Mouse (Mus musculus): ENCODE measurements around the gene Pex14. TPM values are rescaled to one million over a fixed set of nuclear protein-coding genes. Genes with fewer than 3 reads are reported as not detected.

Pex14 gene
- polyA plus RNA-seq, 1 experiment = 48.8 TPM

DNA sequence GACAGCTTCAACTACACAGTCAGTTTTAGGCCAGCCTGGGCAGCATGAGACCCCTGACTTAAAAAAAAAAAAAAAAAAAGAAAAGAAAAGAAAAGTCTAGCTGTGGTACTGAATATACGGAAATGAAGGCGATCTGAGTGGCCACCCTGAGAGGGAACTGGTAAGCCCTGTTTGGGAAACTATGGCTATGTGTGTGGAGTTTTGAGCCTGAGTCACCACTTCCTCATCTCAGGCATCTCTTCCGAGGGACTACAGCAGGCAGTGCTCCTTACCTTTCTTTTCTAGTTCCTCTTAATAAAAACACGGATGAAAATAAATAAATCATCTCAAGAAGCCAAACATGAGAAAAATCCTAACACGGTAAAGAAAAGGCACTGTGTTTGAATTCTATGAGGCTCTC, 98.2 kb downstream of the Pex14 start:
- Histone ChIP-seq H3K4me1 (ENCODE audit: control insufficient read depth, insufficient read depth, insufficient read length, low read length) (no peaks in the 10 kb centered on the region), H3K27ac (replicated peaks; ENCODE audit: low read depth, low read length) (no peak overlapping the region), H3K4me3 (ENCODE audit: insufficient read depth, low read depth, low read length) (no peak overlapping the region)

DNA sequence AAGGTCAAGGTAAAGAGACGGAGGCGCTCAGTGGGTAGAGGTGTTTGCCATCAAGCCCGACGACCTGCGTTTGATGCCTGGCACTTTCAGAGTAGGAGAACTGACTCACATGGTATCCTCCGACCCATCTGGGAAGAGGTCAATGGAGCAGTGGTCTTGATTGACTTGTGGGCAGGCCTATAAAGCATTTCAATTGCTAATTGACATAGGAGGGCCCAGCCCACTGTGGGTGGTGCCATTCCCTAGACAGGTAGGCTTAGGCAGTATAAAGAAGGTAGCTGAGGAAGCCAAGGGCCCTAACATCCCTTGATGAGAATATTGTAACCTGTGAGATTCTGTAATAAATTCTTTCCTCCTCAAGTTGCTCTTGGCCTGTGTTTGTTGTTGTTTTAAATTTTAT, 98.9 kb downstream of the Pex14 start:
- no peak overlapping the region for H3K27ac ChIP-seq (replicated peaks; ENCODE audit: low read depth, low read length)
- no peak overlapping the region for H3K4me3 ChIP-seq (ENCODE audit: insufficient read depth, low read depth, low read length)
- no peaks in the 10 kb centered on the region for H3K4me1 ChIP-seq (ENCODE audit: control insufficient read depth, insufficient read depth, insufficient read length, low read length)

DNA sequence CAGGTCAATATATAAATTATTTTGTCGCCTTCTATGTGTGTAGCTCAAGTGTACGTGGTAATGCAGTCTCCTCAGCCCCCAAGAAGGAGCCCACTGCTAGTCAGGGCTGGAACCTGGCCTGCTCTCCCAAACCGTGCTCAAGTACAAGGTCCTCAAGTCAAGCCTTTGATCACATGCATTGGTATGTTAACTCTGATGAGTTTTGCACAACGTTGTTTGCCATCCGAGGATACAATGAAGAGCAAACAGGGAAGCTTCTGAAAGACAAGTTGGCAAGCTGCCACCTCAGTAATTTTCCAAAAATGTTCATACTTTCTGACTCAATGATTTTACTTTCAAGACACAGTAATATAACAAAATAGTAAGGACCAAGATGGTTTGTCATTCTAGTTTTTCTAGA, 105.7 kb downstream of the Pex14 start:
- Histone ChIP-seq H3K4me3 (ENCODE audit: insufficient read depth, low read depth, low read length) (no peak overlapping the region), H3K27ac (replicated peaks; ENCODE audit: low read depth, low read length) (no peak overlapping the region), H3K4me1 (ENCODE audit: control insufficient read depth, insufficient read depth, insufficient read length, low read length) (no peaks in the 10 kb centered on the region)

GRCm38 (mm10) chr4:148990038-148990437, 109.6 kb downstream of the Pex14 start:
- no peak overlapping the region for H3K4me3 ChIP-seq (ENCODE audit: insufficient read depth, low read depth, low read length)
- peaks cover 7% of the 10 kb centered on the region for H3K4me1 ChIP-seq (ENCODE audit: control insufficient read depth, insufficient read depth, insufficient read length, low read length)
- H3K27ac ChIP-seq (replicated peaks; ENCODE audit: low read depth, low read length) = no peak overlapping the region

DNA sequence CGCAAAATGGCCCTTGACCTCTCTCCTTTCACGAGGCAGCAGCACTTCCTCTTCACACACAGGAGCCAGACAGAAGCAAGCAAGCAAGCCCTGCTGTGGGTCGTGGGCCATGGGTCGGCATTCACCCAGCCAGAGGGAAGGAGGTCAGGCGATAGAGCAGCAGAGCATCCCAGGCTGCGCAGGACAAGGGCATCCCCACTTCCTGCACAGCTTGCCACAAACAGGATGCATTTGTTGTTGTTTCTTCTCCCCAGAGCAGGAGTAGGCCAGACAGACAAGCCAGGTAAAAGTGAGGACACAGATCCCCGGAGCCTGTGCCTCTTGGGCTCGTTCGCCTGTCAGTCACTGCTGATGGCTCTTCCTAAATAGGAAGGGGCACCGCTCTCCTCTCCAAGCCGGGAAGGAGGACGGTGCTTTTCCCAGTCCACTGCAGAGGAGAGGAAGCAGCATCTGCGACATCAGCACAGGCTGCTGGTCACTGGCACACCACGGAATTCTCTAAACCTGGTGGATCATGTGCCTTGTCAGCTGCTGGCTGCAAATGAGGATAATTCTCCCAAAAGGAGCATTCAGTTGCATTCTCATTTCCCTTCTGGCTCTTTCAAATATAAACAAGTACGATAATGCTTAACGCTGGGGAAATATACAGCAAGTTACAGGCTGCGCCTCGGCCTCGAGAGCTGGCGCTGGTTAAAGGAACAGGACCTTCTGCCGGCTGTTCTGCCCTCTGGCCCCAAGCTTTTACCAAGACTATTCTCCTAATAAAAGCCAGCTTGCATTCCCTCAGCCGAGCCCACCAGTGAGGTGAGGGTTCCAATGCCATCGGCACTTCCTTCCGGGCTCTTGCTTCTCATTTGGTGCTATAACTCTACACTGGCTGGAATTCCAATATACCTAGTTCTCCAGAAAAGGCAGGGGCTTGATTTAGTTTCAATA, 113.9 kb downstream of the Pex14 start:
- Histone ChIP-seq H3K4me3 (ENCODE audit: insufficient read depth, low read depth, low read length) (no peak overlapping the region), H3K4me1 (ENCODE audit: control insufficient read depth, insufficient read depth, insufficient read length, low read length) (peaks cover 7% of the 10 kb centered on the region), H3K27ac (replicated peaks; ENCODE audit: low read depth, low read length) (no peak overlapping the region)

GRCm38 (mm10) chr4:148984701-148985540, 114.8 kb downstream of the Pex14 start:
- no peak overlapping the region for H3K4me3 ChIP-seq (ENCODE audit: insufficient read depth, low read depth, low read length)

DNA sequence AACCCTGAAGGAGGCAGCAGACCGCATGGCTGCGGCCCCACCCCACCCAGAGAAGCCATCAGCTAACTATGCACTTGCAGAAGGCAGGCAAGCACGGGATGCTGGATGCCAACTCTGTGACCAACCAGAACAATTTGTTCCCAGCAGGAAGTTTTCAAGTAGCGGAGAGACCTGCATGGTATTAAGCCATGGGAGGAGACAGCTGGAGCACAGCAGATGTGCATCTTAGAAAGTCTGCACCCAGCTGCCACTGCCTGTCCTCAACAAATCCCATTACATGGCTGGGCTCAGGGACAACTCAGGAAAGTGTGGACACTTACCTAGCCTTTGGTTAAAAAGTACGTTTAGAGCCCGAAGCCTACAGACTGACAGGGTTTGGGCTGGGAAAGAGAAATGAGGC, 117.4 kb downstream of the Pex14 start:
- H3K4me3 ChIP-seq (ENCODE audit: insufficient read depth, low read depth, low read length) = no peak overlapping the region
- peaks cover 7% of the 10 kb centered on the region; the same call in 1 of the 2 replicates for H3K4me1 ChIP-seq (ENCODE audit: control insufficient read depth, insufficient read depth, insufficient read length, low read length)
- H3K27ac ChIP-seq (replicated peaks; ENCODE audit: low read depth, low read length) = no peak overlapping the region

More at GRCm38 (mm10) chr4:148984701-148985540, 114.8 kb downstream of the Pex14 start:
- no peak overlapping the region for H3K27ac ChIP-seq (replicated peaks; ENCODE audit: low read depth, low read length)
- H3K4me1 ChIP-seq (ENCODE audit: control insufficient read depth, insufficient read depth, insufficient read length, low read length) = peaks cover 7% of the 10 kb centered on the region

- Histone ChIP-seq H3K4me1 (ENCODE audit: control insufficient read depth, insufficient read depth, insufficient read length, low read length) (no peaks in the 10 kb centered on the region; the same call in 1 of the 2 replicates), H3K27ac (replicated peaks; ENCODE audit: low read depth, low read length) (no peak overlapping the region)
Measured at GRCm38 (mm10) chr4:148979837-148980236, 119.8 kb downstream of the Pex14 start.

GRCm38 (mm10) chr4:148978926-148979325, 120.8 kb downstream of the Pex14 start:
- no peaks in the 10 kb centered on the region; the same call in 1 of the 2 replicates for H3K4me1 ChIP-seq (ENCODE audit: control insufficient read depth, insufficient read depth, insufficient read length, low read length)
- no peak overlapping the region for H3K4me3 ChIP-seq (ENCODE audit: insufficient read depth, low read depth, low read length)
- no peak overlapping the region for H3K27ac ChIP-seq (replicated peaks; ENCODE audit: low read depth, low read length)

More at GRCm38 (mm10) chr4:148979837-148980236, 119.8 kb downstream of the Pex14 start:
- H3K4me3 ChIP-seq (ENCODE audit: insufficient read depth, low read depth, low read length) = no peak overlapping the region

DNA sequence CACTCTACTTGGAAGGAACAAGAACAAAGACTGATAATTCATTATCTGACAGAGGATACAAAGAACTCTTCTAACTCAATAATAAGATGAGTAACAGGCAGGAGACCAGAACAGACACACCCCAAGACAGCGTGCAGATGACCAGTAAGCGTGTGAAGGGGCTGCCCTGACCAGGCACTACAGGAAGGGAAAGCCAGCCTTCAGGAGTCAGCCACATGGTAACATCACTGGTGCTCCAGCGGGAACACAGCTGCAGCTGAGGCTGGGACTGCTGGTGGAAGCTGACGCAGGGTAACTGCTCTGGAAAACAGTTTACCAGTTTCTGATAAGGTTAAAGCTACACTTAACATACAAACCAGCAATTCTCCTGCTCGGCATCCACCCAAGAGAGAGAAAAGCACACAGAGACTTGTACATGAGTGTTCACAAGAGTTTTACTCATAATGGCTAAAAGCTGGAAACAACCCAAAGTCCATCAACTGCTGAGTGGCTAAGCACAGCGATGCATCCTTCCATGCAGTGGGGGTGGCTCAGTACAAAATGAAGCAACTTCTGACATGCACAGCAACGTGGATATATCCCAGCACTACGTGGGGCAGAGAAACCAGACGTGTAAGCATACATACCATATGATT, 121.3 kb downstream of the Pex14 start:
- Histone ChIP-seq H3K4me1 (ENCODE audit: control insufficient read depth, insufficient read depth, insufficient read length, low read length) (no peaks in the 10 kb centered on the region; the same call in 1 of the 2 replicates), H3K27ac (replicated peaks; ENCODE audit: low read depth, low read length) (no peak overlapping the region), H3K4me3 (ENCODE audit: insufficient read depth, low read depth, low read length) (no peak overlapping the region)

- Histone ChIP-seq H3K27ac (replicated peaks; ENCODE audit: low read depth, low read length) (no peak overlapping the region), H3K4me1 (ENCODE audit: control insufficient read depth, insufficient read depth, insufficient read length, low read length) (peaks cover 3% of the 10 kb centered on the region), H3K4me3 (ENCODE audit: insufficient read depth, low read depth, low read length) (no peak overlapping the region)
Measured at GRCm38 (mm10) chr4:148974833-148975232, 124.8 kb downstream of the Pex14 start.

- Histone ChIP-seq H3K4me3 (ENCODE audit: insufficient read depth, low read depth, low read length) (no peak overlapping the region), H3K27ac (replicated peaks; ENCODE audit: low read depth, low read length) (no peak overlapping the region), H3K4me1 (ENCODE audit: control insufficient read depth, insufficient read depth, insufficient read length, low read length) (peaks cover 3% of the 10 kb centered on the region; the same call in 1 of the 2 replicates)
Measured at GRCm38 (mm10) chr4:148973387-148973786, 126.3 kb downstream of the Pex14 start.

GRCm38 (mm10) chr4:148972707-148973106, 127.0 kb downstream of the Pex14 start:
- Histone ChIP-seq H3K4me1 (ENCODE audit: control insufficient read depth, insufficient read depth, insufficient read length, low read length) (peaks cover 3% of the 10 kb centered on the region; the same call in 1 of the 2 replicates), H3K4me3 (ENCODE audit: insufficient read depth, low read depth, low read length) (no peak overlapping the region), H3K27ac (replicated peaks; ENCODE audit: low read depth, low read length) (no peak overlapping the region)

DNA sequence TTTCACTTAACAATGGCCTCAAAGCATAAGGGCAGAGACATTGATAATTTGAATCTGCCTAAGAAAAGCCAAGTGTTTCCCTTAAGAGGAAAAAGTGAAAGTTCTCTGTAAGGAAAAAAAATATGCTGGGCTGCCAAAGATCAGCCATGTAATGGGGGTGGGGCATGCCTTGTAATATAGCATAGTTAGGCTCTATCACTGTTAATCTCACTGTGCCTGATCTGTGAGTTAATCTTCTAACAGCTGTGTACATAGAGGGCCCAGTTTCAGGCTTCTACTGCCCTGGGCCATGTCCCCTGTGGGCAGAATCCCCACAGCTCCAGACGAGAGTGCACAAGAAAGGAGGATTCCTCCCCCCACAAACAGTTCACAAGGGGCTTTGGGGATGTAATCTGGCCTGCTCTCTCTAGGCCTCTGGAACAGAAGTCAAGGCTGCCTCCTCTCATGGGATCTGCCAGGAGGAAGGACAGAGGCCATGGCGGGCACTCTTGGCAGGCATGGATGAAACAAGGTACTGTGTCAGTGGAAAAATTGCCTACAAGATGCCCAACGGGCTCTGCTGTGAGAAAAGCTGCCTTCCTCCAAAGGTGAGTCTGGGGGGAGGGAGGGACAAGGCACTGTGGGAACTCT, 127.9 kb downstream of the Pex14 start:
- H3K27ac ChIP-seq (replicated peaks; ENCODE audit: low read depth, low read length) = no peak overlapping the region
- H3K4me3 ChIP-seq (ENCODE audit: insufficient read depth, low read depth, low read length) = no peak overlapping the region
- peaks cover 3% of the 10 kb centered on the region; the same call in 1 of the 2 replicates for H3K4me1 ChIP-seq (ENCODE audit: control insufficient read depth, insufficient read depth, insufficient read length, low read length)
